In genomic region chr5:66996886-66997599, GRCm38 (mm10) we compare ENCODE assay signal across 8 mouse cellular contexts.
A peak's percentile ranks its signal among the peaks of the same experiment; 100 is the strongest.
DNase-seq lines count a peak whose midpoint lies in the region; ATAC-seq and TF ChIP-seq lines count a peak whose summit lies in the region.

No protein-coding gene starts in this region.

- H3K4me3 ChIP-seq in hindbrain, embryonic 16.5 days (ENCODE audit: low read length): peak overlapping the region; percentile 37
- H3K4me3 ChIP-seq in left cerebral cortex, adult 2 months: peak overlapping the region; percentile 40

- no peaks in the 10 kb centered on the region for H3K36me3 ChIP-seq in hindbrain, embryonic 16.5 days (ENCODE audit: control insufficient read depth, insufficient read depth, low read length)

- H3K9me3 ChIP-seq in hindbrain, embryonic 16.5 days (ENCODE audit: control insufficient read depth, low read length): no peaks in the 10 kb centered on the region

- no peaks in the 10 kb centered on the region for H3K27me3 ChIP-seq in hindbrain, embryonic 16.5 days (replicated peaks; ENCODE audit: control insufficient read depth, insufficient read depth, low read length)

- peak; percentile 82 for DNase-seq in adrenal gland, adult 2 months
- DNase-seq in cerebellum, postnatal 36 days: peak; percentile 82 to 85
- peak; percentile 62 for DNase-seq in gastrocnemius, adult 18-20 months (ENCODE audit: low spot score)
- DNase-seq in left cerebral cortex, adult 2 months (ENCODE audit: extremely low spot score in 1 of 2, low spot score in 2 of 2): peak; percentile 87 to 91
- DNase-seq in lung, postnatal 36 days: peak; percentile 76
- peak; percentile 84 for DNase-seq in right cerebral cortex, postnatal 25 days

- H3K27ac ChIP-seq in hindbrain, embryonic 16.5 days (ENCODE audit: low read depth, low read length): peak overlapping the region; percentile 65
- no peak overlapping the region for H3K27ac ChIP-seq in left cerebral cortex, adult 2 months

- H3K4me2 ChIP-seq in hindbrain, embryonic 16.5 days (ENCODE audit: low read length): peak overlapping the region; percentile 63

- peak; percentile 89 for ATAC-seq in hindbrain, embryonic 16.5 days
- ATAC-seq in megakaryocyte-erythroid progenitor cell, adult 5-6 weeks (replicated peaks; ENCODE audit: low FRiP score, low TSS enrichment, poor library complexity, severe bottlenecking): no peak

- WGBS in hindbrain, embryonic 16.5 days: 2% methylated on average over 33 of the region's 33 CpGs

- TF ChIP-seq CTCF in left cerebral cortex, adult 2 months (IDR thresholded peaks at IDR 0.05): peak; percentile 94

- intact Hi-C loops in left cerebral cortex, adult 2 months (cut with DNase I): loop anchor here (2.0 to 5.0 kb wide), 2 partner anchors 286 to 300 kb away; no protein-coding TSS in a partner anchor

- peaks cover 9% of the 10 kb centered on the region for H3K4me1 ChIP-seq in hindbrain, embryonic 16.5 days (ENCODE audit: control insufficient read depth, insufficient read depth, low read depth, low read length)

- peak overlapping the region; percentile 64 for H3K9ac ChIP-seq in hindbrain, embryonic 16.5 days (ENCODE audit: low read depth, low read length)
